Mouse (Mus musculus): ENCODE measurements around the gene Rps27.

The Rps27 gene

GRCm38 (mm10) chr3:90231507-90232333 is 18.3 kb upstream of the Rps27 start, which contains the start of gene Jtb:
Gene Jtb, plus strand, starts transcription at chr3:90231597.
- DNase-seq (ENCODE audit: low read depth): peak; percentile 93

GRCm38 (mm10) chr3:90231075-90231474 is 17.6 kb upstream of the Rps27 start:
- DNase-seq (ENCODE audit: low read depth): no peak

GRCm38 (mm10) chr3:90224331-90224730 is 10.9 kb upstream of the Rps27 start:
- no peak for DNase-seq (ENCODE audit: low read depth)

- DNase-seq (ENCODE audit: low read depth): no peak
These were observed 9.5 kb upstream of the Rps27 start for GRCm38 (mm10) chr3:90222941-90223340.

GRCm38 (mm10) chr3:90222455-90222854 is 9.0 kb upstream of the Rps27 start:
- DNase-seq (ENCODE audit: low read depth): no peak

DNA sequence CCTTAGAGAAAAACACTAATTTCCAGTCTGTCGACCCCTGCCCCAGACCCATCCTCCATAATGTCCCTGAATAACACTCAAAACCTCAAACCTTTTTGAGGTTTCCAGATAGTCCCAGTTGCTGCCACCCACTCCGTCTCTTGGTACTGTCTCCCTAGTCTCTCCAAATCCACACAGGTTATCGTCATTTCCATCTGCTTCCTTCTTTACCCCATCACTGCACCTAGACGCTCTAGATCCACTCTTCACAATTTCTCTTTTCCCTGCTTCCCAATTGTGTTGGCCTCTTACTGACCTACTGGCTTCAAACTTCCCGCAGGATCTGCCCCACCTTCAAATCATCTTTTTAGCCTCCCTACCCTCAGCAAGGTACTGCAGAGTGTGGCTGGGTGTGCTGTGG is 7.7 kb upstream of the Rps27 start:
- no peak for DNase-seq (ENCODE audit: low read depth)

GRCm38 (mm10) chr3:90220531-90220951 is 7.1 kb upstream of the Rps27 start:
- DNase-seq (ENCODE audit: low read depth): peak; percentile 49

- peak; percentile 78 for DNase-seq (ENCODE audit: low read depth)
These were observed 6.6 kb upstream of the Rps27 start for GRCm38 (mm10) chr3:90220088-90220487.

DNA sequence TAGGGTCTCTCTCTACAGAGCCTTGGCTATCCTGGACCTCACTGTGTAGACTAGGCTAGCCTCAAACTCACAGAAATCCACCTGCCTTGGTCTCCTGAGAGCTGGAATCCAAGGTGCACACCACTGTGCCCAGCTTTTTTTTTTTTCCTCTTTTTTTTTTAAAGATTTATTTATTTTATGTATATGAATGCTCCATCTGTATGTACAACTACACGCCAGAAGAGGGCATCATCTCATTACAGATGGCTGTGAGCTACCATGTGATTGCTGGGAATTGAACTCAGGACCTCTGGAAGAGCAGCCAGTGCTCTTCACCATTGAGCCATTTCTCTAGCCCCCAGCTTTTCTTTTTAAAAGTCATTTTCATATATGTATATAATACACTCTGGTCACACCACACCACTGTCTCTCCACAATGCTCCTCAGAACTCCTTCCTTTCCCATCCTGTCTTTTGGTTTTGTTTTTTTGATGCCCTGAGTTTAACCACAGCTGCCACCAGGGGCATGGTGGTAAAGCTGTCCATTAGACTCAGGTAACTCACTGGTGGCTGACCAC is 2.5 kb upstream of the Rps27 start:
- DNase-seq (ENCODE audit: low read depth): peak; percentile 70

GRCm38 (mm10) chr3:90213956-90214684 is 669 bp upstream of the Rps27 start:
- DNase-seq (ENCODE audit: low read depth): no peak

- DNase-seq (ENCODE audit: low read depth): no peak
These were observed 728 bp downstream of the Rps27 start for GRCm38 (mm10) chr3:90212723-90213122.

DNA sequence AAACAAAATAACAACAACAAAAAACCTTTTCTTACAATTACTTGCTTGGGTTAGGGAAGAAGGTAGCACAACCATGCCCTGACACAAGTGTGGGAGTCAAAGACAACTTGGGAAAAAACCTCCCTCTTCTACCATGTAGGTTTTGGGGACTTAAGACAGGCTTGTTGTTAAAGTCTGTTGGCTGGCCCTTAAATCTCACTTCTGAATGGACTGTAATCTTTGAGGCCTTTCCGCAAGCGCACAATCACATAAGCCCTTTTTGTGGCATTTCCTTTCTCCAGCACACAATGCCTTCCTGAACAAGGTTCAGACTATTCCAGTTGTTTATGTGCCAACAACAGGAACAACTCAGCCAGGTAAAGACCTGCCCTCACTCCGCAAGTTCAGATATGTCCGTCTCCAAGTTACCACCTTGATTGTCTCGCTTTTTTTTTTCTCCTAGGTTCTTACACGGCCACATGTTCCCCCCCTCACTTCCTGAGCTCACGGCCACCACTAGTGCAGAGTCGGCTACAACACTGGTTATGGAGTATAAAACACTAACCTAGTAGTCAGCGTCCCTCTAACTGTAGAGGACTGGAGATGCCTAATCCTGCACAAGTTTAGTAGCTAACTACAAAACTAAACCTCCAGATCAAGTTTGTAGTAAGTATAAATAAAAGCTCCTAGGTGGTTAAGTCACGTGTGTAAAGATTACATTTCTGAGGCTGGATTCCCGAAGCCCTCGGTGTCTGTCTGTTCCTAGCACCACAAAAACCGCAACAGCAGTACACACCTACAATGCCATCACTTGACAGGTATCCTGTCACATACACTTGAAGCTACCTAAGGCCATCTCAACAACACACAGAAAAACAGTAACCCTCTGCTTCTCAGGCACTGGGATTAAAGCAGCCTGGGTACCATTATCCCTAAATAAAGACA is 1.7 kb downstream of the Rps27 start:
- peak; percentile 42 for DNase-seq (ENCODE audit: low read depth)

GRCm38 (mm10) chr3:90209908-90210566 is 3.4 kb downstream of the Rps27 start:
- no peak for DNase-seq (ENCODE audit: low read depth)

DNA sequence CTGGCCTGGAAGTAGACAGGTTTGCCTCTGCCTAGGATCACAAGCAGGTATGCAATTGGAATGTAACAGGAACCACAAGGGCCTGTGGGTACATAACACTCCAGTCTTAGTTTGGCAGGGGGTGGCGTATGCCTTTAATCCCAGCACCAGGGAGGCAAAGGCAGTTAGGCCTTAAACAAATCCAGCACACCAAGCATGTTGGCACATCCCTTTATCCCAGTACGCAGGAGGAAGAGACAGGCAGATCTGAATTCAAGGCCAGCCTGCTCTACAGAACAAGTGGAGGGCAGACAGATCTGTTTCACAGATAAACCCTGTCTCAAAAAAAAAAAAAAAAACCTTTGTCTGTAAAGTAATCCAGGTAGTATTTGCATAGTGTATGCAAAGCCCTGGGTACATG is 4.8 kb downstream of the Rps27 start:
- no peak for DNase-seq (ENCODE audit: low read depth)

GRCm38 (mm10) chr3:90204582-90204981 is 8.9 kb downstream of the Rps27 start:
- DNase-seq (ENCODE audit: low read depth): peak; percentile 44

DNA sequence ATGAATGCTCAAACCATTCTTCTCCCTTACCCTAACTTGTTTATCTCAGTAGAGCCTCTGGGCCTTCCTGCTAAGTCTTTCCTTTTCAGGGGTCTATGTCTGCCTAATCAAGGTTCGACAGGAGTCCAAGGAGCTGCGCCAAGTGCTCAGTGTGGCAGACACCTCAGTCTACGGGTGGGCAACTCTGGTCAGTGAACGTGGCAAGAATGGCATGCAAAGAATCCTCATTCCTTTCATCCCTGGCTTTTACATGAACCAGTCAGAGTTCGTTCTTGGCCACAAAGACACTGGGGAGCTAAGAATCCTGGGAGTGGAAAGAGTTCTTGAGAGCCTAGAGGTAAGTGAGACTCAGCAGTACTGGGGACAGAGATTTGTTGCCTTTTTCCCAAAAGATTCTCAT is 9.8 kb downstream of the Rps27 start:
- DNase-seq (ENCODE audit: low read depth): no peak

GRCm38 (mm10) chr3:90202884-90203283 is 10.6 kb downstream of the Rps27 start:
- no peak for DNase-seq (ENCODE audit: low read depth)

DNA sequence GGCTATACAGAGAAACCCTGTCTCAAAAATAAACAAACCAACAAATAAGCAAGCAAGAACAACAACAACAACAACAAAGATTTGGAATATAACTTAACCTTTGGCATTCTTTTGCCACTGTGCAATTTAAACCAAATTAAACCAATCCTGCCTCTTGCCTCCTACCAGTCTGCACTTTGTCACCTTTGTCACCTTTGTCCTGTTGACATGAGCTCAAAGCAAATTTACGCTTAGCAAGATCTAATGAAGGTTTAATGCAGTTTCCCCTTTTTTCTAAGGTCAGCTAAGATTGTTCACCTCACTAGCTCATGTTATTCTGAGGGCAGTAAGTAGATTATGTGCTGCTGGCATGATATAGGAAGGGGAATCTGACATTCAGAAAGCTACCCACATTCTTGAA is 15.9 kb downstream of the Rps27 start:
- no peak for DNase-seq (ENCODE audit: low read depth)

DNA sequence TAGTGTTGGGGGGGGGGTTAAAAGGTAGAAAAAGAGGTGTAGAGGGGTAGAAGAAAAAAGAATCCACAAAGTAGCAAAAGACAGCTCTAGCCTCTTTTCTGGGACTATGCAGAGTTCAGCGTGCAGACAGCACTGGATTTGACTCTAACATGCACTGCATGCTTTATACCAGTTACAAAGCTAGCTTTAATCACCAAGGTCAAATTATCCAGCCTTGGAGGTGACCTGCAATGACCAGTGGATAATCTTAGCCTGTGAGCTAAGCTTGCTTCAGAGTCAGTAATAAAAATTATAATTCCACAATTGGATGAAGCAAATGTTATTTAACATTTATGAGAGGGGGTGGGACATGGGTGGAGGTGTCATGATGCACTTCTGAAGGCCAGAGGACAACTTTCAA is 17.8 kb downstream of the Rps27 start:
- DNase-seq (ENCODE audit: low read depth): no peak

- DNase-seq (ENCODE audit: low read depth): no peak
These were observed 18.7 kb downstream of the Rps27 start for GRCm38 (mm10) chr3:90194759-90195158.

DNA sequence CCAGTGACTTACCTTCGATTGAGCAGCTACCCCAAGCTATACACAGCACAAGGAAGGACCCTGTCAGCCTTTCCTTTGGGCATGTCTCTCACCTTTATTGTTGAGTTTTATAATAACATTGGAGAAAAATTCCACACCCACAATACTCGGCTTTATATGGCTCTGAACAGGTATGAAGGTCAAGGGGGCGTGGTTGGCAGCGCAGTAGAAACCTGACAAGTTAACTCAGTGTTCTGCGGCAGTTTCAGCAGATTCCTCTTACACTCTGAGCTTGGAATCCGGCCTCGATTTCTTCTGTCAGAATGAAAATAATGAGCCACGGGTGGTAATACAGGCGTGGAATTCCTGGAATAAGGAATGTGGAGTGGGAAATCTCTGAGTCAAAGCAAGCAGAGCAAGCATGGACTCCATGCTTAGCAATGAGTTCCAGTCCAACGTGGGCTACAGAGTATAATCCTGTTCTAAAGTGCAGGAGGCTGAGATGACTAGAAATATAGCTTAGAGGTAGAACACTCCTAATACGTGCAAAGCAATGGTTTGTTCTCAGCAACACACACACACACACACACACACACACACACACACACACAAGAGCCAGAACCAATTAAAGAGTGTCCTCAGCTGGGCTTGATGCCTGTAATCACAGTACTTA is 22.5 kb downstream of the Rps27 start:
- DNase-seq (ENCODE audit: low read depth): no peak
